Mouse (Mus musculus) urinary bladder, postnatal 25 days (tissue): ENCODE data around the gene Prune2.

ENCODE experiments used
- DNase-seq: peaks from one replicate; pipeline ENCODE4 v3.0.0; 2022; ENCODE audit warnings: low spot score

The Prune2 gene

GRCm38 (mm10) chr19:16955613-16956271, at the start of gene Prune2:
Prune2 (plus strand) TSS chr19:16956118.
- DNase-seq: peak; percentile 16

DNA sequence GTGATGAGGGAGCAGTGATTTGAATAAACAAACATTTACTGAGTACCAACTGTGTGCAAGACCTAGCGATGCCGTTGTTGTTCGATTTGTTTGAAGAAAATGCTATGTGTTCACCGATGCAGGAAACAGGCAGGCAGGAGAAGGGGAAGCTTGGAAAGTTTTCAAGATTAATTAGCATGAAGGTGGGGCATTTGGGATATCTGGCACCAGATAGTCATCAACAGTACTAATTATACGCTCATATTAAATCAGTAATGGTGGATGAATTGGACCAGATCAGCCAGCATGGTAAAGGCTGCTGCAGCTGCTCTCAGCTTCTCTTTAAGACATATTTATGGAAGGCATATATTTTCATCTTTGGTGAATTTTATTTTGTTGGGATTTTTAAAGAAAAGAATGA, 44.4 kb upstream of the Prune2 start:
- no peak for DNase-seq

- no peak for DNase-seq
These were observed 31.4 kb upstream of the Prune2 start for GRCm38 (mm10) chr19:16924516-16924915.

DNA sequence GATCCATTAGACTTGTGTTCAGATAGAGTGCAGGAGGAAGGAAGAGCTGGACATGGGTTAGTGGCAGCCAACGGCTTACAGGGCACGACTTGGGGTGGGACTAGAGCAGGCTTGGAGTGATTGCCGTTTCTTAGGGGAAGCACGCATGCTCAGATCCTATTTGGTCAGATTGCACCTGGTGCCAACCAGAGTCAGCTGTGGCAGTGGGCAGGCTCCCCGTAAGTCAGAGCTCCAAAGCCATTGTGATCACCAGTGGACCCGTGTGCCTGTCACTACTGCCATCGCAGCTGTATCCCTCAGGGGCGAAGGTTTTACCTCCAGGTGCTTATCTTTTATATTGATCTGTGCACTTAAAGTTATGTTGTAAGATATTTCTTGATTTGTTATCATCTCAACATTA, 21.3 kb upstream of the Prune2 start:
- no peak for DNase-seq

- DNase-seq: no peak
These were observed 7.1 kb upstream of the Prune2 start for GRCm38 (mm10) chr19:16948794-16949313.

- DNase-seq: no peak
These were observed 6.6 kb upstream of the Prune2 start for GRCm38 (mm10) chr19:16949341-16949740.

DNA sequence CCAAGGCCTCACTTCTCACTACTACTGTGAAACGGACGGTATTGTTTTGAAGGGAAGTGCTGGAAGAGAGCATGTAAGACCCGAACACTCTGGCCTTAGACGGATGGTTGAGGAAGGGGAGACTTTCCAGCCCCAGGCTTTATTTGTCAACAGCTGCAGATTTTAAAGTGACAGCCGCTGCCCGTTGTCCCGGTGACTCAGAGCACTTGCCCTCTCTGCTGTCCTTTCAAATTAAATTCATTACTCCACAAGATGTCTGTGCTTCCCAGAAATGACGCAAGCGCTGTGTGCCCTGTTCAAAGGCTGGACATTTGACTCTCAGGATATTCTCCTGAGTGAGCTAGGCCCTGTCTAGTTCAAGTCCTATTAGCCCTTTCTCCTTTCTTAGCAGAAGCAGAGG, 5.9 kb upstream of the Prune2 start:
- no peak for DNase-seq

DNA sequence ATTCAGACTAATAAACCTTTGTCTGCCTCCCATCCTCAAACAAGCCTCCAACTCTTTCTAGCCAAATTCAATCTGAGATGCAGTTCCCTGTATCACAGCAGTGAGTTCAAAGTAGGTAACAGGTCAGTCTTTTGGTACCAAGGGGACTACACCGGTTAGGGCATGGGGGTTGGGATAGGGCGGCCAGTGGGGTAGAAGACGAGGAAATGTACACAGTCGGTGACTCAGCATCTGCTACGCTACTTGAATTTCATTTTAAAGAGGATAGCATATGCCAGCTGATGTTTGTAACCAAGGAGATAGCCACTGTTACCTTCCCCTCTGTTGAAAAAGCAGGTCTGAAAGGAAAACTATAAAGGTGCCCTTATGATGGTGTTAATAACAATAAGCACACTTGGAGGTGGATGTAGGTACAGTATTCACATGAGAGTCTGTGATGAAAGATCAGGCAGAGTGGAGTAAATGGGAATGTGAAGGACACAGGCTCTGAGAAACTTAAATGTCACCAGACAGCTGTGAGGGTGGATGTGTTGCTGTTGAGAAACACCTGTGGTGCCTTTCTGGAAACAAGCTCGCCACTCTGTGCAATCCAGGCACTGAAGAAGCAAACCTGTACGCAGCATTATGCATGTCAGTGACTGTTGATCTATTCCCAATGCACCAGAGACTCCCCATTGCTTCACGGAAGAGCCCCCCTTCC, 5.1 kb upstream of the Prune2 start:
- DNase-seq: no peak

DNA sequence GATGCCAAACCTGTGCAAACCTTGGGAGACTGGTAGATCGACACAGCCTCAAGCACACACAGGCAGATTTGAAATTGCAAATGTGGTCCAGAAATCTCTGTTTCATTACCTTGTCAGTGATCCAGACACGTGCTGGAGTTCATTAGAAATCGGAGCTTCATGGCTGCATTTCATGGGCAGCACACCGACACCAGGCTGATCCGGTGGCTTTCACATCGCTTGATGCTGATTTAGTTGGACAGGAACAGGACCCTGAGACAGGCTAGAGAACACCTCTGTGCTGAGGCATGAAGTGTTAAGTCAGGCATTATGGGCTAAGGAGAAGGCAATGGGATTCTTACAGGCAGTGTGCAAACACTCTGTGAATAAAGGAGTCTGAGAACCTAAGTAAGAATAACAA, 1.2 kb upstream of the Prune2 start:
- DNase-seq: no peak

- no peak for DNase-seq
These were observed 696 bp upstream of the Prune2 start for GRCm38 (mm10) chr19:16955231-16955612.

DNA sequence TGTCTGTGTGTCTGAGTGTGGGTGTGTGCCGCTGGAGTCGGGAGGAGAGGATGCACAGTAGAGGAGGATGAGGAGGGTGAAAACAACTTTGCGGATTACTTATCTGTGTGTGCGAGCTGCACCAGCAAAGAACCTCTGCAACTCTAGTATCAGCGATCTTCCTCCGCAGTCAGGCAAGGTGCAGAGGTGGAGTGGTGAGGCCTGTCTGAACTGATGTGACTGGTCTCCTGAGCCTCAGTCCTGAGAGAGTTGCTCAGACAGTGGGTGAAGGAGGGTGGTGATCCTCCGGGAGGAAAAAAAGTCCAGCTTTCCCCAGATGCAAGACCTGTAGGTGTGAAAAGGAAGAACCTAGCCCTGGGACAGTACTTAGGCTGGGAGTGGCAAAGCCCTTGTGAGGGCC, 401 bp downstream of the Prune2 start:
- no peak for DNase-seq

DNA sequence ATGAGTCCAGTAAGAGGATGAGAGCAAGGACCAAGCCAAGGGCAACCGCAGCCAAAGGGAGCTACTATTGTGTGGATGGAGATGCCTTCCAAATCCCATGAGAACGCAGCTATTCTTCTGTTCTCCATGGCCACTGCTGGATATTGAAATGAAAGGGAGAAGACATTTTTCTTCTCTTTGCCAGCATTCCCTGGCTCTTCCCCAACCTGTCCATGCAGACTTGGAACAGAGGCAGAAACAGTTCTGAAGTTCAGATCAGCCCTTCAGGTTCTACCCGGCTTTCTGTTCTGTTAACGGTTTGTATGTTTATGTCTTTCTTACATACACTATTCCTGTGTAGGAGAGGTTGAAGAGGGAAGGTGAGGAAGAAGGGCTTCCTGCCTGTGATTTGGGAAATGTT, 3.1 kb downstream of the Prune2 start:
- DNase-seq: no peak

- DNase-seq: no peak
These were observed 3.6 kb downstream of the Prune2 start for GRCm38 (mm10) chr19:16959551-16959950.

DNA sequence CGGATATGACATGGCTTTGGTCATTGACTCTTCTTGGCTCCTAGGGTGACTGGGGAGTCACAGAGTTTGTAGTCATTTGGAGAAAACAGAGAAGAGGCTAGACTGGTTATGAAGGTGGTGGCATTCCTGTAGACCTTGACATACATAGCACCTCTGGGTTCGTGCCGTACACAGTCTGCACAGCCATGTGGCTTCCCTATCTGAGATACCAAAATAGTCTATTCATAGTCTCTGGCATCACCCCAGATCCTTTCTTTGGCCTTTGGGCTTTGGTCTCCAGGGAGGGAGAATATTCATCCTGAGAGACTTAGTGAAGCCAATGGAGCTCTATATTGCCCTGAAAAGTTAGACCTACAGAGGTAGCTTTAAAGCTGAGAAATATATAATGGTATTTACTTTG, 5.1 kb downstream of the Prune2 start:
- DNase-seq: no peak

DNA sequence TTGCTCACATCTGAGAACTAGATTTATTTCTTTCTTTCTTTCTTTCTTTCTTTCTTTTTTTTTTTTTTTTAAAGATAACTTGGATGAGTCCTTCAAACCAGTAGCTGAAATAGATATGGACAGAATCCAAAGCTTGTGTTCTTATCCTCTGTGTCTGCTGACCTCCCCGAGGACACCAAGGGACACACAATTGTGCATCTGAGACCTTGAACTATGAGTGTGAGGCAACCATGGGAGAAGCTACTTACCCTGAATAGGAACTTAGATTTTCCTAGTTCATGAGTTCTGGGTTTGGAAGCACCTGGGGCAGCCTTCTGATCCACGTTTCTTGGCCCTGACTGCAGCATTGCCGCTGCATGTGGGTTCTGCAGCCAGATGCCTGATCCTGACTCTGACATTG, 7.3 kb downstream of the Prune2 start:
- DNase-seq: no peak

DNA sequence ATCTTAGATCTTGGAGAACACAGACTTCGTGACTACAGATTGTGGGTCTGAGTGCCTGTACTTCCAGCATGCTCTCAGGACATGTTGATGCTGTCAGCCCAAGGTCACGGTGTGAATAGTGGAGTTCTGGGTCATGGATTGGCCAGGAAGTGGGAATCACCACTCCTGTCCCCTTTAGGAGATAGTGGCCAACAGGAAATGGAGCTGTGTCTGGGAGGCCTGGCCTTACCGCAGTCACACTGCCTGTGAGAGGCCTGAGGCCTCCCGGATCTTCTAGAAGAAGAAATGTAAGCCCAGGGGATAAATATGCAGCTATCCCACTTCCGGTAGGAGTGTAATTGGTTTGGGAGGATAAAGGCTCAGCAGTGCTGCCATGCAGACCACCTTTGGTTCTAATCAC, 12.8 kb downstream of the Prune2 start:
- DNase-seq: no peak

- no peak for DNase-seq
These were observed 14.7 kb downstream of the Prune2 start for GRCm38 (mm10) chr19:16970612-16971011.

- DNase-seq: no peak
These were observed 23.0 kb downstream of the Prune2 start for GRCm38 (mm10) chr19:16978910-16979309.

GRCm38 (mm10) chr19:16981743-16982142, 25.8 kb downstream of the Prune2 start:
- no peak for DNase-seq

DNA sequence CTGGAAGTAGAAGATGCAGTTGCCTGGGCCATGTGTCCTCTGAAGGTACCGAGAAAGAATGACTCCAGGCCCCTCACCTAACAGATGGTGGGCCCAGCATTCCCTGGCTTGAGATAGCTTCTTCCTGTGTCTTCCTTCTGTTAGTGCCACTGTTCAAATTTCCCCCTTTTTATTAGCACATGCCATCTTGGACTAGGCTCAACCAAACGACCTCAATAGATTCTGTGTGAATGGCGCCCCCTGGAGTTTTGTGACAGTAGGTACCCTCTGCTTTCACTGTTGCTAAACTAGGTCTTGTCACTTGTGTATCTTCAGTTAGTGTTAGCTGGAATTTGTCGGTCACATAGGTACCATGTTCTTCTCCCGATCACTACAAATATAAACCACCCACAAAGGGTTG, 29.0 kb downstream of the Prune2 start:
- peak; percentile 19 for DNase-seq

DNA sequence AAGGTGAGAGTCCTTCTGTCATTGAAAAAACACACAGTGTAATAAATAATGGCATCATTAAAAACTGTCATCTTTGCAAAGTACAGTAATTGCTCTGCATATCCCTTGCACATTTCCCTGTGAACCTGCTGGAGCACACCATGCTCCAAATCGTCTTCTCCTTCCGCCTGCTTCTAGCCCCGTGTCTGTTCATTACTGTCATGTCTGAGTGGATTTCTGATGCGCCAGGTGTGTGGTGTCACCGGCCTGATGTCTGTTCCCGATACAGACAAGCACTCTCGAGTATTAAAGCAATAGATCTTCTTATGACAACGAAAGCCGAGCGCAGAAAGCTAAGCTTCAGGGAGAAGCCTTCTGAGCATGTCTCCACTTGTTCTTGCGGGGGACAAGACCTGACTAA, 32.1 kb downstream of the Prune2 start:
- no peak for DNase-seq

DNA sequence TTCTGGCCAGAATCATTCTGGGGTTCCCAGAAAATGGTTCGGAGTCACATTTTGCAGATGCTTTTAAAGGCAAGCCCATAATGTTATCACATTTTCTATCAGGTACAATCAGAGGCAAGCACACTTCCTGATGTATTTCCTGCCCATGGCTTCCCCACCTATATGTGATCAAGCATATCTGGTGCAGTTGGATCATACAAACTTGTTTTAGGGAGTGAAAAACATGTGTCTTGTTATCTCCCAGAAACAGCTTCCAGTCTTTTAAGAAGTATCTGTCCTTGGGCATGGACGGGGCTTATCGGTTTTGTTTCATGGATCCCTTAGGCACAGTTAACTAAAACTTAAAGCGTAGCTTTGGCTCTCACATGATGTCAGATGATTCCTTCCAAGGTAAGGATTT, 36.2 kb downstream of the Prune2 start:
- no peak for DNase-seq

GRCm38 (mm10) chr19:16994260-16994659, 38.3 kb downstream of the Prune2 start:
- DNase-seq: no peak

DNA sequence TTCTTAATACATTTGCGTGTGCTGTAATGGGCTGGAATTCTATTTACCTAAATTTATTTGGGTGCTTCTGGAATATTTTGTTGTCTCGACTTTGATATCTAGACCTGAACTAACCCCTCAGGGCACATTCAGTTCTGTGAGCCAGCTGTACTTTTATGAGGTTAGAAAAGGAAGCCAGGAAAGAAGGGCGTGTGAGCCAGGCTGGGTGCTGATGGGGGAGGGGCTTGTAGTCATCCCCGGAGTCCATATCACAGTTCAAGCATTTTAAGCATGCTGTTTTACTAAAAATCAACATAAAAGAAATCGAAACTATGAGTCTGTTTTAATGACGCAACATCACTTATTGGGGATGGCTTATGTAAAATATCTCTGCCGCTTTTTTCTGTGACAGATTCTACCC, 42.0 kb downstream of the Prune2 start:
- peak; percentile 5 for DNase-seq
